Mouse (Mus musculus): ENCODE results near the gene Mgst2. TPM values are rescaled to one million over a fixed set of nuclear protein-coding genes. Genes with fewer than 3 reads are reported as not detected.
A peak's percentile ranks its signal among the peaks of the same experiment; 100 is the strongest.

The Mgst2 gene
- polyA plus RNA-seq, 1 experiment from 2014 or later = 17.9 TPM

- no peak for ATAC-seq (ENCODE audit: insufficient number of reproducible peaks, low FRiP score, low TSS enrichment, low read depth)
- WGBS = 75% methylated on average over 6 of the region's 6 CpGs
- H3K36me3 ChIP-seq = no peaks in the 10 kb centered on the region
- no peaks in the 10 kb centered on the region for H3K27me3 ChIP-seq
- H3K4me3 ChIP-seq (replicated peaks) = no peak overlapping the region
- H3K9ac ChIP-seq = no peak overlapping the region
- H3K4me1 ChIP-seq = peaks cover 13% of the 10 kb centered on the region
- no peaks in the 10 kb centered on the region for H3K9me3 ChIP-seq (replicated peaks)
- H3K27ac ChIP-seq (replicated peaks) = no peak overlapping the region
- H3K4me2 ChIP-seq (replicated peaks) = no peak overlapping the region
These were observed 5.7 kb upstream of the Mgst2 start for GRCm38 (mm10) chr3:51654303-51655055.

DNA sequence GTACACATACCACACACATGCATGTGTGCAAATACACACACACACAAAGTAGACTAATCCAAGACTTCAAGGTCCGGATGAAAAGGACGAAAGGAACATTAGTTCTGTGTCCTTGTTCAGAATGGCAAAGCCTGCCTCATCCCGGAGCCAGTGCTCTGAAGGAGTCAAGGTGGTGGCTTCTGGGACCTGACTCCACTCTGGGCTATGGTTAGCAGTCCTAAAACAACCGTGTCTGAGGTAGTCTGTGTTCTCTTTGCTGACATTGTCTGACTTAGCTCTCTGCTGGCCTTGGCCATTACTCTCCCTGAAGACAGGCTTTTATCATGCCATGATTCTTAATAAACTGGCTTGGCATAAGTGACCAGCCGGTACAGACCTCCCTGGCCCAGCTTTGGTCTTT is 745 bp upstream of the Mgst2 start:
- no peak overlapping the region for H3K9ac ChIP-seq
- H3K4me2 ChIP-seq (replicated peaks) = no peak overlapping the region
- H3K27me3 ChIP-seq = no peaks in the 10 kb centered on the region
- no peak overlapping the region for H3K27ac ChIP-seq (replicated peaks)
- no peaks in the 10 kb centered on the region for H3K36me3 ChIP-seq
- no peaks in the 10 kb centered on the region for H3K9me3 ChIP-seq (replicated peaks)
- no peak overlapping the region for H3K4me3 ChIP-seq (replicated peaks)
- 87% methylated on average over 5 of the region's 5 CpGs for WGBS
- H3K4me1 ChIP-seq = peaks cover 5% of the 10 kb centered on the region; the same call in 1 of the 2 replicates
- ATAC-seq (ENCODE audit: insufficient number of reproducible peaks, low FRiP score, low TSS enrichment, low read depth) = no peak

GRCm38 (mm10) chr3:51660821-51661276 is 689 bp downstream of the Mgst2 start:
- H3K36me3 ChIP-seq = no peaks in the 10 kb centered on the region
- H3K27ac ChIP-seq (replicated peaks) = peak overlapping the region; percentile 51; the same call in 1 of the 2 replicates
- no peak overlapping the region for H3K4me2 ChIP-seq (replicated peaks)
- peaks cover 5% of the 10 kb centered on the region; the same call in 1 of the 2 replicates for H3K4me1 ChIP-seq
- no peak overlapping the region for H3K9ac ChIP-seq
- no peak for ATAC-seq (ENCODE audit: insufficient number of reproducible peaks, low FRiP score, low TSS enrichment, low read depth)
- 68% methylated on average over 3 of the region's 3 CpGs for WGBS
- no peak overlapping the region for H3K4me3 ChIP-seq (replicated peaks)
- no peaks in the 10 kb centered on the region for H3K9me3 ChIP-seq (replicated peaks)
- no peaks in the 10 kb centered on the region for H3K27me3 ChIP-seq

- Histone ChIP-seq H3K4me1 (peaks cover 9% of the 10 kb centered on the region), H3K27ac (replicated peaks) (no peak overlapping the region), H3K4me2 (replicated peaks) (no peak overlapping the region), H3K4me3 (replicated peaks) (no peak overlapping the region), H3K27me3 (no peaks in the 10 kb centered on the region), H3K36me3 (no peaks in the 10 kb centered on the region), H3K9me3 (replicated peaks) (no peaks in the 10 kb centered on the region), H3K9ac (no peak overlapping the region)
- no peak for ATAC-seq (ENCODE audit: insufficient number of reproducible peaks, low FRiP score, low TSS enrichment, low read depth)
- 46% methylated on average over 5 of the region's 5 CpGs for WGBS
These were observed 1.2 kb downstream of the Mgst2 start for GRCm38 (mm10) chr3:51661376-51661775.

DNA sequence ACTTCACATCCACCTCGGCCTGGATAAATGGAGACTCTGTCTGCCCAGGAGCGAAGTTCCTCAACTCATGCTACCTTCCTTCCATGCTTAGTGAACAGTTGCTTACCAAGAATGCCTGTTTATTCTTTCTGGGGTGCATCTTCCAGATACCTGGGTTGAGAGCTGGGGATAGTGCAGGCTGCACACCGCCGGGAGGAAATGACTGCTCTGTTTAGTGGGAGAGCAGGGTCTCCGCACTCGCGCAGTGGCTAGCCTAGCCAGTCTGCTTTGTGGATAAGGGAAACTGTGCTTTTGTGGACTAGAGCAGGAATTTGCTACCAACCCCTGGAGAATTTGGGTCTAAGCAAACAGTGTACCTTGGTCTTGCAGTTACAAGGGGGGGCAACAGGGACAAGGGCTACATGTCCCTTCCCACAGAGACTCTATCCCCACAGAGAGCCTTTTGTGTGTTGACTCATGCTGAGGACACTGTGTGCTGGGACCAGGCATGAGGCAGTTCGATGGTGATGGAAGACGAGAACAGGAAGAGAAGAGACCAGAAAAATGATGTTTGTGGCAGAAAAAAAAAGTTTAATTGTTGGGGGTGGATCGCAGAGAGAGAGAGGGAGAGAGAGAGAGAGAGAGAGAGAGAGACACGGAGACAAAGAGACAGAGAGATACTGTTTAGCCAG is 1.9 kb downstream of the Mgst2 start:
- Histone ChIP-seq H3K27me3 (no peaks in the 10 kb centered on the region), H3K36me3 (no peaks in the 10 kb centered on the region), H3K27ac (replicated peaks) (no peak overlapping the region), H3K4me3 (replicated peaks) (no peak overlapping the region), H3K4me2 (replicated peaks) (no peak overlapping the region; the same call in 1 of the 2 replicates), H3K4me1 (peaks cover 10% of the 10 kb centered on the region), H3K9ac (no peak overlapping the region), H3K9me3 (replicated peaks) (no peaks in the 10 kb centered on the region)
- ATAC-seq (ENCODE audit: insufficient number of reproducible peaks, low FRiP score, low TSS enrichment, low read depth) = no peak
- 60% methylated on average over 11 of the region's 11 CpGs for WGBS

- Histone ChIP-seq H3K9me3 (replicated peaks) (no peaks in the 10 kb centered on the region), H3K27me3 (no peaks in the 10 kb centered on the region), H3K4me2 (replicated peaks) (no peak overlapping the region), H3K36me3 (no peaks in the 10 kb centered on the region), H3K27ac (replicated peaks) (no peak overlapping the region), H3K9ac (no peak overlapping the region), H3K4me1 (peaks cover 10% of the 10 kb centered on the region), H3K4me3 (replicated peaks) (no peak overlapping the region)
- 42% methylated on average over 6 of the region's 6 CpGs for WGBS
- ATAC-seq (ENCODE audit: insufficient number of reproducible peaks, low FRiP score, low TSS enrichment, low read depth) = no peak
These were observed 2.4 kb downstream of the Mgst2 start for GRCm38 (mm10) chr3:51662557-51662956.

GRCm38 (mm10) chr3:51668607-51669006 is 8.4 kb downstream of the Mgst2 start:
- H3K27me3 ChIP-seq = no peaks in the 10 kb centered on the region
- H3K4me2 ChIP-seq (replicated peaks) = no peak overlapping the region
- H3K27ac ChIP-seq (replicated peaks) = no peak overlapping the region
- H3K9ac ChIP-seq = no peak overlapping the region
- H3K9me3 ChIP-seq (replicated peaks) = no peaks in the 10 kb centered on the region
- no peaks in the 10 kb centered on the region for H3K36me3 ChIP-seq
- no peak for ATAC-seq (ENCODE audit: insufficient number of reproducible peaks, low FRiP score, low TSS enrichment, low read depth)
- peaks cover 8% of the 10 kb centered on the region for H3K4me1 ChIP-seq
- H3K4me3 ChIP-seq (replicated peaks) = no peak overlapping the region
- 16% methylated on average over 2 of the region's 2 CpGs for WGBS

DNA sequence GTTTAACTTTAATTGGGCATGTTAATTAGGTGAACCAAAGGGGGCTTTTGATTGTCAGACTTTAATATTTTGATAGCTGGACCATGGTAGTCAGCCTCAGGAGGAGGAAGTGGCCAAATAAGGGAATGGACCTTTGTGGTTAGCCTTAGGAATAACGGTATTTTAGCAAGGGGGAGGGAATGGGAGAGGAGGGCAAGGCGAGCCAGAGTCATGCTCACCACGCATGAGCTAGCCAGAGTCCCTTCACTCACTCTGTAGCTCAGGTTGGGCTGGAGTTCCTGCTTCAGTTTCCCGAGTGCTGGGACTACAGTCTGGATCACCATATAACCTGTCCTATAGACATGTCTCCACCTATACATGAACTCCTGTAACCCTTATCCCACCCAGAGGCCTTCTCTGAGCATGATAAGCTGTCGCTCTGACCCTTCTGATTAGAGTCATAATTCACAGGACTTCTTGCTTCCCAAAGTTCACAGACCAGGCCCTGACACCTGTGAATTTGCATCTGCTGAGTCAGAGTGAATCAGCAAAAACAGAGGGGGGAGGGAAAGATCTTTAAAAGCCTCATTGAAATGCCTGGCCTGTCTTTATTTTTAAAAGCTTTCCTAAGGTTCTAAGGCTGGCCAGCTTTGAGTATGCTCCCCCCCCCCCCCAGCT is 10.4 kb downstream of the Mgst2 start:
- no peaks in the 10 kb centered on the region for H3K36me3 ChIP-seq
- H3K27me3 ChIP-seq = no peaks in the 10 kb centered on the region
- no peak for ATAC-seq (ENCODE audit: insufficient number of reproducible peaks, low FRiP score, low TSS enrichment, low read depth)
- WGBS = 70% methylated on average over 5 of the region's 5 CpGs
- H3K4me3 ChIP-seq (replicated peaks) = no peak overlapping the region
- no peaks in the 10 kb centered on the region for H3K9me3 ChIP-seq (replicated peaks)
- peaks cover 8% of the 10 kb centered on the region for H3K4me1 ChIP-seq
- H3K27ac ChIP-seq (replicated peaks) = no peak overlapping the region
- H3K4me2 ChIP-seq (replicated peaks) = no peak overlapping the region
- H3K9ac ChIP-seq = no peak overlapping the region

GRCm38 (mm10) chr3:51671071-51671469 is 10.9 kb downstream of the Mgst2 start:
- no peak for ATAC-seq (ENCODE audit: insufficient number of reproducible peaks, low FRiP score, low TSS enrichment, low read depth)
- 82% methylated on average over 1 of the region's 1 CpGs for WGBS
- Histone ChIP-seq H3K9ac (no peak overlapping the region), H3K9me3 (replicated peaks) (no peaks in the 10 kb centered on the region), H3K36me3 (no peaks in the 10 kb centered on the region), H3K27ac (replicated peaks) (no peak overlapping the region), H3K4me1 (peaks cover 7% of the 10 kb centered on the region), H3K27me3 (no peaks in the 10 kb centered on the region), H3K4me2 (replicated peaks) (no peak overlapping the region), H3K4me3 (replicated peaks) (no peak overlapping the region)

DNA sequence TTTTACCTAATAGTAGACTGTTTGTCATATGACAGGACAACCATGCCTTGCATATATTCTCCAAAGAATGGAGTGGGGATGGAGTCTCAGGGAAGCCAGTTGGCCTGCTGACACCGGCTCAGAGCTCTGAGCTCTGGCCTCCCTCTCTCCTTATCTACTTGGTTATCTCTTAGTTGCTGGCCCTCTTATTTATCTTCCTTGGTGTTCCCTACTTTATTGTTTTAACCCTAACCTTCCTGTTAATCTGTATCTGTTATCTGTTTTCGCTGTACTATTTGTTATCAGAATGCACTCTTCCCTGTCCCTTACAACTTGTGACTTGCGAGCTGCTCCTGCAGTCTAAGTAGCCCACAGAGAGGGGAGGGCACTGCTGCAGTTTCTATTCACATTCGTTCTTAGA is 12.5 kb downstream of the Mgst2 start:
- H3K27me3 ChIP-seq = no peaks in the 10 kb centered on the region
- H3K9ac ChIP-seq = no peak overlapping the region
- H3K27ac ChIP-seq (replicated peaks) = no peak overlapping the region
- H3K36me3 ChIP-seq = no peaks in the 10 kb centered on the region
- no peaks in the 10 kb centered on the region for H3K9me3 ChIP-seq (replicated peaks)
- peaks cover 3% of the 10 kb centered on the region; the same call in 1 of the 2 replicates for H3K4me1 ChIP-seq
- H3K4me3 ChIP-seq (replicated peaks) = no peak overlapping the region
- no peak for ATAC-seq (ENCODE audit: insufficient number of reproducible peaks, low FRiP score, low TSS enrichment, low read depth)
- H3K4me2 ChIP-seq (replicated peaks) = no peak overlapping the region
- WGBS = 71% methylated on average over 4 of the region's 4 CpGs

GRCm38 (mm10) chr3:51673408-51674086 is 13.4 kb downstream of the Mgst2 start:
- Histone ChIP-seq H3K4me1 (peaks cover under 1% of the 10 kb centered on the region; the same call in 1 of the 2 replicates), H3K4me2 (replicated peaks) (no peak overlapping the region), H3K9ac (no peak overlapping the region), H3K36me3 (no peaks in the 10 kb centered on the region), H3K27ac (replicated peaks) (no peak overlapping the region), H3K4me3 (replicated peaks) (no peak overlapping the region), H3K27me3 (no peaks in the 10 kb centered on the region), H3K9me3 (replicated peaks) (no peaks in the 10 kb centered on the region)
- ATAC-seq (ENCODE audit: insufficient number of reproducible peaks, low FRiP score, low TSS enrichment, low read depth) = 0 out of 2 replicates have a peak, but pooled peaks have one; percentile 54
- WGBS = 69% methylated on average over 21 of the region's 21 CpGs

All from embryonic facial prominence, embryonic 15.5 days (tissue).